Mouse (Mus musculus) pancreas, adult 10 weeks (tissue): Measurements from ENCODE around the gene Kdm5a. TPM values are rescaled to one million over a fixed set of nuclear protein-coding genes. Genes with fewer than 3 reads are reported as not detected.

Experiments used
- polyA plus RNA-seq: library from polyadenylated mRNA; stranded (reverse); fragments of 350-450 nt; fragmentation: Illumina TruSeq; extraction: RNeasy Lipid Tissue Mini Kit (QIAGEN cat#74804); gene quantifications from one replicate; pipeline ENCODE4 v1.2.3, GENCODE M21; 2015; ENCODE audit warnings: low read depth, low replicate concordance; ENCODE audit not compliant: insufficient read depth

Kdm5a gene
- polyA plus RNA-seq, result 4.5 TPM

DNA sequence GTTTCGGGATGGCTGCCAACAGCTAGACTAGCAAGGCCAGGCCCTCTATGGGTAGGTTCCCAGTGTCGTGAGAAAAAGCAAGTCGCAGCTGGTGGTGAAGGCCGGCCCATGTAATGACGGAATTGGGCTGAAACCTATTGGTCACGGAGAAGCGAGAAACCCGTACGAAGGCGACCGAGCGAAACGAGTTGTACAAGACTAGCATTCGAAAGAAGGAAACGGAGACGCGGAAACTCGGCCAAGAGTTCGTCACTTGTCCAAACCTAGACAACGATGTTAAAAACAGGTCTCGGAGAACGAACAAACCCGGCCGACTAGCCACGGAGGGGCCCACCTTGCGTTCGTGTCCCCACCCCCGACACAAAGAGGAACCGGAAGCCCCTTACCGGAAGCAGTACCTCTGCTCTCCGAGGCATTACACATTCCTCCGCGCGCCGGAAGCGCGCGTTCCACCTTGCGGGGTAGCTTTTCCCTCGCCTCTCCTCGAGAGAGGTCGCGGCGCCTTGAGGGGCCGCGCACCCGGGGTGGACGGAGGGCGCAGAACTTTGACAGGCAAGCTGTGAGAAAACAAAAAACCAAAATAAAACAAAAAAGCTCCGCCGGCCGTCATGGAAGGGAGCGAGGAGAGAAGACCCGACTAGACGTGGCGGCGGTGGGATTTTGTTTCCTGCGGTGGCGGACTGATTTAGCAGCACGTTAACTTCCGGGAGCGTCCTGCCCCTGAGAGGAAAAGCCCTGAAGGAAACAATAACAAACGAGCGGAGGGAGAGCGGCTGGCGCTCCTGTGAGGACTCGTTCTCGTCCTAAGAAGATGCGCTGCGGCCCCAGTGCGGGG lies at the start of gene Kdm5a, which contains the start of gene Ccdc77:
Kdm5a (plus strand) TSS at position 437 of the 835 bp plus-strand sequence.
Ccdc77 (minus strand) TSS at position 687 of the 835 bp plus-strand sequence.

DNA sequence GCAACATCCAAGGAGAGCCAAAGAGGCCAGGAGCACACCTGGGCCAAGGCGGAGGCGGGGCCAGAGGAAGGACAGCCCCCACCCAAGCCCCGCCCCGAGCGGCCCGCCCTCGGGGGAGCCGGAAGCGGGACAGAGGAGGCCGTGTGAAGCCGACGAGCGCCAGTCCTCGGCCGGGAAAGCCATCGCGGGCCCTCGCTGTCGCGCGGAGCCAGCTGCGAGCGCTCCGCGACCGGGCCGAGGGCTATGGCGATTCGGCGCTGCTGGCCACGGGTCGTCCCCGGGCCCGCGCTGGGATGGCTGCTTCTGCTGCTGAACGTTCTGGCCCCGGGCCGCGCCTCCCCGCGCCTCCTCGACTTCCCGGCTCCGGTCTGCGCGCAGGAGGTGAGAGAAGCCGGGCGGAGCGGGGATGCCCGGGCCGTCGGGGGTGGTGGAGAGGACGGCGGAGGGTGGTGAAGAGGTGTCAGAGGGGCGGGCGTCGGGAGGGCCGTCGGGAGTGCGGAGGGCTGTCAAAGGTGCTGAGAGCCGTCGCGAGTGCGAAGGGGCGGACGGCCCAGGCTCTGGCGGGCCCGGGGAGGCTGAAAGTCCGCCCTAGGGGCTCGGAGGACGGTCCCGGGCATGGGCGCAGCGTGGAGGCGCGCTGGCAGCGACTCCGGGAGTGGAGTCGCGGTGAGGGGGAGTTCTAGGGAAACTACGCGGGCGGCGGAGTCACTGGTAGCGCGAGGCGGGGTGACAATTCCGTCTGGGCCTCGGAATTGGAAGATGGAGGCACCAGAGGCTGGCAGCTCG lies 99.4 kb downstream of the Kdm5a start, which contains the start of gene Il17ra:
Il17ra (plus strand) TSS at position 162 of the 786 bp plus-strand sequence.

DNA sequence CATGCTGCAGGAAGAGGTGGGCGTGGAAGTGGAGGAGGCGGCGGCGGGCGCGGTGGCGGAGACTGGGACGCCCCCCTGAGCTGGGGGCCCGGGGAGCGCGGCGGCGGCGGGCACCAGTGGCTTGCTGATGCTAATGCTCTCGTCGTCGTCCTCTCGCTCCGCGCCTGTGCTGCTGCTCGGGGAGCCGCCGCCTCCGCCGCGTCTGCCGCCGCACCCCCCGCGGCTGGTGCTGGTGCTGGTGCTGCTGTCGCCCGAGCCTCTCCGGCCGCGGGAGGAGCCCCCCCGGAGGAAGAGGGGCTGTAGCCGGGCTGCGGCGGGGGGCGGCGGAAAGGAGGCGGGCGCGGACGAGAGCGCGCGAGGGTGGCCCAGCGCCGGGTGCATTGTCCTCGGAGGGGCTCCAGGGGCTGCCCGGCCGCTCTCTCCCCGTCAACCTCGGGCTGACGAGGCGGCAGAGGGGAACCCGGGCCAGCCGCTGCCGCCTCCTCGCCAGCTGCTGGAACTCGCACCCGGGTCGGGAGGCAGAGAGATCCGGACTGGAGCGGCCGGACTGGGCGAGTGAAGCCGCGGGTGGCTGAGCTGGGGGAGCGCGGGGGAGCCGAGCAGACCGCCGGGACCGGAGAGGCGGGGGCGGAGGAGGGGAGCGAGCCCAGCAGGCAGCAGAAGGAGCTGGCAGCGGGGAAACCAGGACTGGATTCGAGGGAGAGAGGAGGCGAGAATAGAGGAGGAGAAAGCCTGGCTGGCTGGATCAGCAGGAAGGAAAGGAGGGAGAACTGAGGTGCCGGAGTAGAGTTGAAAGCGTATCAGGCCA lies 129.7 kb downstream of the Kdm5a start, which contains the start of gene Tmem121b:
Tmem121b (minus strand) TSS at position 434 of the 808 bp plus-strand sequence.

Other genes starting within 250 kb of the Kdm5a start
- not detected for gene D330020A13Rik, start 69.8 kb upstream of the Kdm5a start, polyA plus RNA-seq
- gene B4galnt3, start 69.6 kb upstream of the Kdm5a start, polyA plus RNA-seq, result not detected
- 2.4 TPM for gene Ccdc77, start 250 bp downstream of the Kdm5a start, polyA plus RNA-seq
- 2.4 TPM for gene Il17ra, start 99.1 kb downstream of the Kdm5a start, polyA plus RNA-seq
- not detected for gene Tmem121b, start 129.7 kb downstream of the Kdm5a start, polyA plus RNA-seq
- 7.7 TPM for gene Hdhd5, start 167.2 kb downstream of the Kdm5a start, polyA plus RNA-seq